Comparison of ENCODE assay signal across 9 mouse cellular contexts in the genomic region with DNA sequence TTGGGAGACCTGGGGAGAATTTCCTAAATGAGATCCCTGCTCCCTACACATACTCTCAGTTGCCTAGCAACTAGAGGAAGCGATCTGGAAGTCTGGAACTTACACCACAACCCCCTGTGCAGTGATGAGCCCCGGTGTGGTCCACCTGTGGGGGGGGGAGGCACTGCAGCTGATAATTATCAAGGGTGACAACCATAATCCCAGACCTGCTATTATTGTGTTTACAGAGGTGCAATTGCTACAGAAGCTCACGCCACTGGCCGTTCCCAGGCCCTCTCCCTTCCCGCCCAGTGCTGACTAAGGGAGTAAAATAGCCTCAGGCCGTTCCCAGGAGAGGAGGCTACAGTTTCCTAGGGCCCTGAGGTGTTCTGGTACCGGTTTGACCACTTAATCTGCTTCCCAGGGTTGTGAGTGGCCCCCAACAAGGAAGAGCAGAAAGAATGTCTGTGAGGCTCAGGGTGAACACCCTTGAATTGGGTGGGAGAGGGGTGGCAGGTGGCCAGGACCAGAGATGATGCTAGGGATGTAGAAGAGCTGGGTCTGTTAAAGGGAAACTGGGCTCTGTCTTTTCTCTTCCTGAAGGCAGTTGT. TPM values are rescaled to one million over a fixed set of nuclear protein-coding genes. Genes with fewer than 3 reads are reported as not detected.
DNase-seq lines count a peak whose midpoint lies in the region; ATAC-seq lines count a peak whose summit lies in the region.
"Had no signal": no experiment of that assay in that cellular context is flagged by ENCODE, and none has a peak within 500 bp of the region (broad histone marks: within the 10 kb centered on the region; RNA-seq: fewer than 3 reads in every experiment).

No protein-coding gene starts in this region.

- no peak for ATAC-seq in forebrain, embryonic 13.5 days
- ATAC-seq in midbrain, embryonic 11.5 days (ENCODE audit: low FRiP score), result no peak
- ATAC-seq in hindbrain, embryonic 13.5 days (ENCODE audit: low FRiP score), result 0 out of 2 replicates have a peak, but pooled peaks have one; percentile 27
- ATAC-seq in neural tube, embryonic 14.5 days (ENCODE audit: low read depth), result peak; percentile 47; the same call in 1 of the 2 replicates
- ATAC-seq in erythroblast, adult 5-6 weeks (replicated peaks; ENCODE audit: low FRiP score, poor library complexity, severe bottlenecking), result no peak

- no peaks in the 10 kb centered on the region for H3K9me3 ChIP-seq in forebrain, embryonic 10.5 days
- no peaks in the 10 kb centered on the region for H3K9me3 ChIP-seq in forebrain, embryonic 13.5 days (replicated peaks)
- H3K9me3 ChIP-seq in midbrain, embryonic 10.5 days (replicated peaks), result no peaks in the 10 kb centered on the region
- no peaks in the 10 kb centered on the region for H3K9me3 ChIP-seq in midbrain, embryonic 11.5 days (ENCODE audit: control insufficient read depth, low read length)
- no peaks in the 10 kb centered on the region for H3K9me3 ChIP-seq in hindbrain, embryonic 13.5 days
- H3K9me3 ChIP-seq in neural tube, embryonic 14.5 days (ENCODE audit: control insufficient read depth, low read length), result no peaks in the 10 kb centered on the region

- no peak for DNase-seq in forebrain, embryonic 10.5 days (ENCODE audit: extremely low spot score, low spot score)
- no peak for DNase-seq in midbrain, embryonic 10.5 days (ENCODE audit: low spot score)
- no peak for DNase-seq in midbrain, embryonic 11.5 days (ENCODE audit: low spot score, missing footprints)
- DNase-seq in adipocyte (ENCODE audit: low spot score), result no peak
- DNase-seq: heart, postnatal 14 days had no signal

- H3K4me3 ChIP-seq in forebrain, embryonic 10.5 days, result no peak overlapping the region
- H3K4me3 ChIP-seq in forebrain, embryonic 13.5 days, result no peak overlapping the region
- H3K4me3 ChIP-seq in midbrain, embryonic 10.5 days, result no peak overlapping the region
- no peak overlapping the region for H3K4me3 ChIP-seq in midbrain, embryonic 11.5 days (ENCODE audit: low read depth, low read length)
- no peak overlapping the region for H3K4me3 ChIP-seq in hindbrain, embryonic 13.5 days
- no peak overlapping the region for H3K4me3 ChIP-seq in neural tube, embryonic 14.5 days (ENCODE audit: low read depth, low read length)

- H3K27me3 ChIP-seq in forebrain, embryonic 10.5 days (ENCODE audit: poor library complexity, severe bottlenecking), result peaks cover 46% of the 10 kb centered on the region
- 0 out of 2 replicates have a peak, but pooled peaks cover 3% of the 10 kb centered on the region for H3K27me3 ChIP-seq in forebrain, embryonic 13.5 days
- H3K27me3 ChIP-seq in midbrain, embryonic 10.5 days (ENCODE audit: low read depth, poor library complexity, severe bottlenecking), result peaks cover 49% of the 10 kb centered on the region
- H3K27me3 ChIP-seq in midbrain, embryonic 11.5 days (ENCODE audit: control insufficient read depth, insufficient read depth, low read length), result no peaks in the 10 kb centered on the region; the same call in 1 of the 2 replicates
- H3K27me3 ChIP-seq in hindbrain, embryonic 13.5 days, result no peaks in the 10 kb centered on the region
- H3K27me3 ChIP-seq in neural tube, embryonic 14.5 days (ENCODE audit: control insufficient read depth, insufficient read depth, low read length), result no peaks in the 10 kb centered on the region

- WGBS in forebrain, embryonic 10.5 days, result 22% methylated on average over 7 of the region's 7 CpGs
- WGBS in forebrain, embryonic 13.5 days, result 22% methylated on average over 7 of the region's 7 CpGs
- 22% methylated on average over 7 of the region's 7 CpGs for WGBS in midbrain, embryonic 10.5 days
- WGBS in midbrain, embryonic 11.5 days, result 26% methylated on average over 7 of the region's 7 CpGs
- 29% methylated on average over 7 of the region's 7 CpGs for WGBS in hindbrain, embryonic 13.5 days
- WGBS in neural tube, embryonic 14.5 days, result 13% methylated on average over 7 of the region's 7 CpGs

- peaks cover 56% of the 10 kb centered on the region for H3K4me1 ChIP-seq in forebrain, embryonic 10.5 days
- H3K4me1 ChIP-seq in forebrain, embryonic 13.5 days, result peaks cover 36% of the 10 kb centered on the region
- H3K4me1 ChIP-seq in midbrain, embryonic 10.5 days, result peaks cover 54% of the 10 kb centered on the region
- peaks cover 30% of the 10 kb centered on the region for H3K4me1 ChIP-seq in midbrain, embryonic 11.5 days (ENCODE audit: control insufficient read depth, insufficient read depth, low read length)
- peaks cover 36% of the 10 kb centered on the region for H3K4me1 ChIP-seq in hindbrain, embryonic 13.5 days (replicated peaks)
- peaks cover 7% of the 10 kb centered on the region for H3K4me1 ChIP-seq in neural tube, embryonic 14.5 days (ENCODE audit: control insufficient read depth, insufficient read depth, low read length)

- peak overlapping the region; percentile 31; the same call in 1 of the 2 replicates for H3K27ac ChIP-seq in forebrain, embryonic 10.5 days
- no peak overlapping the region for H3K27ac ChIP-seq in forebrain, embryonic 13.5 days
- H3K27ac ChIP-seq in midbrain, embryonic 10.5 days (replicated peaks), result peak overlapping the region; percentile 72
- H3K27ac ChIP-seq in midbrain, embryonic 11.5 days (ENCODE audit: low read depth, low read length), result no peak overlapping the region
- H3K27ac ChIP-seq in hindbrain, embryonic 13.5 days, result peak overlapping the region; percentile 6; the same call in 1 of the 2 replicates
- no peak overlapping the region for H3K27ac ChIP-seq in neural tube, embryonic 14.5 days (ENCODE audit: low read depth, low read length)

- no peaks in the 10 kb centered on the region for H3K36me3 ChIP-seq in forebrain, embryonic 10.5 days (replicated peaks)
- H3K36me3 ChIP-seq in forebrain, embryonic 13.5 days (ENCODE audit: poor library complexity, severe bottlenecking), result no peaks in the 10 kb centered on the region
- no peaks in the 10 kb centered on the region for H3K36me3 ChIP-seq in midbrain, embryonic 10.5 days
- no peaks in the 10 kb centered on the region for H3K36me3 ChIP-seq in midbrain, embryonic 11.5 days (ENCODE audit: control insufficient read depth, insufficient read depth, low read length)
- no peaks in the 10 kb centered on the region for H3K36me3 ChIP-seq in hindbrain, embryonic 13.5 days
- no peaks in the 10 kb centered on the region for H3K36me3 ChIP-seq in neural tube, embryonic 14.5 days (ENCODE audit: control insufficient read depth, insufficient read depth, low read length)

- no peak overlapping the region for H3K9ac ChIP-seq in forebrain, embryonic 13.5 days
- no peak overlapping the region for H3K9ac ChIP-seq in midbrain, embryonic 11.5 days (ENCODE audit: low read length)
- H3K9ac ChIP-seq in hindbrain, embryonic 13.5 days, result no peak overlapping the region
- H3K9ac ChIP-seq in neural tube, embryonic 14.5 days (replicated peaks; ENCODE audit: low read depth, low read length), result no peak overlapping the region

- H3K4me2 ChIP-seq in forebrain, embryonic 13.5 days, result no peak overlapping the region
- H3K4me2 ChIP-seq in midbrain, embryonic 11.5 days, result no peak overlapping the region
- no peak overlapping the region for H3K4me2 ChIP-seq in hindbrain, embryonic 13.5 days
- no peak overlapping the region for H3K4me2 ChIP-seq in neural tube, embryonic 14.5 days (ENCODE audit: low read depth, low read length)

RNA-seq across cellular contexts. Expression of a gene that starts 28.1 kb away (rescaled TPM):
- polyA plus RNA-seq in forebrain, embryonic 10.5 days (2016; fragmentation: Nextera tagmentation; extraction: Ambion mirVana), result 3.6 and 4.1 TPM in 2 replicates
- polyA plus RNA-seq in forebrain, embryonic 13.5 days (2015; fragmentation: Nextera tagmentation; extraction: Ambion mirVana), result 8.6 and 12.2 TPM in 2 replicates
- polyA plus RNA-seq in midbrain, embryonic 10.5 days (2016; fragmentation: Nextera tagmentation; extraction: Ambion mirVana), result 4.0 and 4.3 TPM in 2 replicates
- 12.4 and 13.5 TPM in 2 replicates for polyA plus RNA-seq in midbrain, embryonic 11.5 days (2014; fragmentation: Nextera tagmentation; extraction: Ambion mirVana)
- polyA plus RNA-seq in hindbrain, embryonic 13.5 days (2015; fragmentation: Nextera tagmentation; extraction: Ambion mirVana), result 5.5 and 8.8 TPM in 2 replicates
- polyA plus RNA-seq in neural tube, embryonic 14.5 days (2014; fragmentation: Nextera tagmentation; extraction: Ambion mirVana), result 6.5 and 7.2 TPM in 2 replicates
- total RNA-seq in erythroblast, adult 5-6 weeks (2015; ENCODE audit: low replicate concordance), result 7.5 and 9.0 TPM in 2 replicates
- 7.6 and 9.8 TPM in 2 replicates for total RNA-seq in erythroblast, adult 5-6 weeks (2017; ENCODE audit: low replicate concordance)

Comparison
In these comparisons a context has a peak if more than half of its experiments do, and no peak if none do; other contexts are left out.
1. H3K27ac ChIP-seq: peak in forebrain, embryonic 10.5 days (single experiment), midbrain, embryonic 10.5 days (single experiment) and hindbrain, embryonic 13.5 days (single experiment); none in forebrain, embryonic 13.5 days (single experiment), midbrain, embryonic 11.5 days (single experiment) and neural tube, embryonic 14.5 days (single experiment).
2. ATAC-seq: peak in hindbrain, embryonic 13.5 days (single experiment) and neural tube, embryonic 14.5 days (single experiment); none in forebrain, embryonic 13.5 days (single experiment), midbrain, embryonic 11.5 days (single experiment) and erythroblast, adult 5-6 weeks (single experiment).